Mouse (Mus musculus): ENCODE measurements around the gene Ttc39d. TPM values are rescaled to one million over a fixed set of nuclear protein-coding genes. Genes with fewer than 3 reads are reported as not detected.
A peak's percentile ranks its signal among the peaks of the same experiment; 100 is the strongest.
"Not testable (repeated sequence)": the region's sequence is repeated elsewhere in the genome, so short reads cannot be mapped to it uniquely, and the experiment has no call there.

Ttc39d gene
- total RNA-seq (2015; ENCODE audit: low replicate concordance), result not detected in 2 replicates
- total RNA-seq (2017; ENCODE audit: low replicate concordance), result not detected in 2 replicates

- ATAC-seq (replicated peaks; ENCODE audit: low FRiP score, poor library complexity, severe bottlenecking), result peak; percentile 94
Measured at GRCm38 (mm10) chr17:80206671-80207581, at the start of gene Ttc39d, which contains the start of gene Srsf7. TSS of gene Ttc39d (plus strand) at chr17:80207460. TSS of gene Srsf7 (minus strand) at chr17:80207307.

- no peak for ATAC-seq (replicated peaks; ENCODE audit: low FRiP score, poor library complexity, severe bottlenecking)
Measured at GRCm38 (mm10) chr17:80157489-80157888, 49.8 kb upstream of the Ttc39d start.

- no peak for ATAC-seq (replicated peaks; ENCODE audit: low FRiP score, poor library complexity, severe bottlenecking)
Measured at GRCm38 (mm10) chr17:80160454-80160853, 46.8 kb upstream of the Ttc39d start.

GRCm38 (mm10) chr17:80163991-80164390, 43.3 kb upstream of the Ttc39d start:
- no peak for ATAC-seq (replicated peaks; ENCODE audit: low FRiP score, poor library complexity, severe bottlenecking)

GRCm38 (mm10) chr17:80165741-80166140, 41.5 kb upstream of the Ttc39d start:
- ATAC-seq (replicated peaks; ENCODE audit: low FRiP score, poor library complexity, severe bottlenecking), result no peak

GRCm38 (mm10) chr17:80166346-80166745, 40.9 kb upstream of the Ttc39d start:
- no peak for ATAC-seq (replicated peaks; ENCODE audit: low FRiP score, poor library complexity, severe bottlenecking)

- no peak for ATAC-seq (replicated peaks; ENCODE audit: low FRiP score, poor library complexity, severe bottlenecking)
Measured at GRCm38 (mm10) chr17:80167436-80167835, 39.8 kb upstream of the Ttc39d start.

GRCm38 (mm10) chr17:80167851-80168251, 39.4 kb upstream of the Ttc39d start:
- ATAC-seq (replicated peaks; ENCODE audit: low FRiP score, poor library complexity, severe bottlenecking), result no peak

- ATAC-seq (replicated peaks; ENCODE audit: low FRiP score, poor library complexity, severe bottlenecking), result no peak
Measured at GRCm38 (mm10) chr17:80168425-80169182, 38.7 kb upstream of the Ttc39d start.

- no peak for ATAC-seq (replicated peaks; ENCODE audit: low FRiP score, poor library complexity, severe bottlenecking)
Measured at GRCm38 (mm10) chr17:80169792-80170191, 37.5 kb upstream of the Ttc39d start.

GRCm38 (mm10) chr17:80170951-80171350, 36.3 kb upstream of the Ttc39d start:
- ATAC-seq (replicated peaks; ENCODE audit: low FRiP score, poor library complexity, severe bottlenecking), result no peak

- ATAC-seq (replicated peaks; ENCODE audit: low FRiP score, poor library complexity, severe bottlenecking), result no peak
Measured at GRCm38 (mm10) chr17:80171948-80172347, 35.3 kb upstream of the Ttc39d start.

- ATAC-seq (replicated peaks; ENCODE audit: low FRiP score, poor library complexity, severe bottlenecking), result no peak
Measured at GRCm38 (mm10) chr17:80172761-80173160, 34.5 kb upstream of the Ttc39d start.

GRCm38 (mm10) chr17:80173708-80174107, 33.6 kb upstream of the Ttc39d start:
- ATAC-seq (replicated peaks; ENCODE audit: low FRiP score, poor library complexity, severe bottlenecking), result no peak

GRCm38 (mm10) chr17:80174146-80174545, 33.1 kb upstream of the Ttc39d start:
- no peak for ATAC-seq (replicated peaks; ENCODE audit: low FRiP score, poor library complexity, severe bottlenecking)

- ATAC-seq (replicated peaks; ENCODE audit: low FRiP score, poor library complexity, severe bottlenecking), result no peak
Measured at GRCm38 (mm10) chr17:80174699-80175385, 32.4 kb upstream of the Ttc39d start.

GRCm38 (mm10) chr17:80175386-80175739, 31.9 kb upstream of the Ttc39d start:
- no peak for ATAC-seq (replicated peaks; ENCODE audit: low FRiP score, poor library complexity, severe bottlenecking)

GRCm38 (mm10) chr17:80175966-80176365, 31.3 kb upstream of the Ttc39d start:
- no peak for ATAC-seq (replicated peaks; ENCODE audit: low FRiP score, poor library complexity, severe bottlenecking)

GRCm38 (mm10) chr17:80178846-80179245, 28.4 kb upstream of the Ttc39d start:
- not testable (repeated sequence) for ATAC-seq (replicated peaks; ENCODE audit: low FRiP score, poor library complexity, severe bottlenecking)

GRCm38 (mm10) chr17:80179959-80180358, 27.3 kb upstream of the Ttc39d start:
- peak; percentile 68; the same call in 1 of the 2 replicates for ATAC-seq (replicated peaks; ENCODE audit: low FRiP score, poor library complexity, severe bottlenecking)

Data from erythroid progenitor cell, adult 5-6 weeks (primary cell).